Mouse (Mus musculus) cortical plate, adult 2 months (tissue): ENCODE measurements around the gene Olfr1282.

Experiments used
- CTCF ChIP-seq: fragments of 200-500 bp; IDR thresholded peaks from 2 replicates; pipeline ENCODE4 v1.5.1; 2011; ENCODE audit warnings: mild to moderate bottlenecking, control low read depth, low read length; ENCODE audit not compliant: insufficient read depth; ENCODE audit errors: extremely low read depth
- POLR2A ChIP-seq: fragments of 200-500 bp; IDR thresholded peaks from 2 replicates; pipeline ENCODE4 v1.6.1; 2011; ENCODE audit warnings: mild to moderate bottlenecking, low read length, control low read depth; ENCODE audit not compliant: insufficient read depth; ENCODE audit errors: extremely low read depth

- TF ChIP-seq CTCF, result no peak
- no peak for TF ChIP-seq POLR2A
These were observed 39.3 kb upstream of the Olfr1282 start, which contains the start of gene Olfr1284 for GRCm38 (mm10) chr2:111375222-111375621.
